Mouse (Mus musculus): Measurements from ENCODE around the gene Arhgap24.
"Not testable (repeated sequence)": the region's sequence is repeated elsewhere in the genome, so short reads cannot be mapped to it uniquely, and the experiment has no call there.

Gene Arhgap24

DNA sequence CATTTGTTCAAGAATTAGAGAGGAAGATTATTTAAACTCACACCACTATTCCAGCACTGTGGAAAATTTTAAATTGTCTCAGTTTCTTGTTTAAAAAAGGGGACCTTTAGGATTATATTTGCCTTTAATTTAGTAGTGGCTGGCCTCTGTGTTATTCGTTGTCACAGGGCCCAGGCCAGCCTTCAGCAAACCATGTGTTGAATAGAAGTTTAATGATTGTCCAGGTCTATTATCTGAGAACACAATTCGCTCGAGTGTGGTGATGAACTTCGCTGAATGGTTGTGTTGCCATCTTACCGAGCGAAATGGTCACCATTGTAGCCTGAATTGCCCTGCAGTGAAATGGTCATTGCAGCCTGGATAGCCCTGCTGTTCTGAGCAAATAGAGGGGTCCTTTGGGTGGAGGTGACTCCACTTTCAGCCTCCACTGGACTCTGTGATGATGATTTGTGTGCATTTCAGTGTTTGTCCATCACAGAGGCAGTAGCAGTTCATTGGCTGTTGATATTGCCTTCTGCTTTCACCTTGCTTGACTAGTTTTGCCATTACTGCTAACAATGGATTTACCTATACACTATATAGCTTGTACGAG lies 329.3 kb downstream of the Arhgap24 start:
- DNase-seq: no peak

DNA sequence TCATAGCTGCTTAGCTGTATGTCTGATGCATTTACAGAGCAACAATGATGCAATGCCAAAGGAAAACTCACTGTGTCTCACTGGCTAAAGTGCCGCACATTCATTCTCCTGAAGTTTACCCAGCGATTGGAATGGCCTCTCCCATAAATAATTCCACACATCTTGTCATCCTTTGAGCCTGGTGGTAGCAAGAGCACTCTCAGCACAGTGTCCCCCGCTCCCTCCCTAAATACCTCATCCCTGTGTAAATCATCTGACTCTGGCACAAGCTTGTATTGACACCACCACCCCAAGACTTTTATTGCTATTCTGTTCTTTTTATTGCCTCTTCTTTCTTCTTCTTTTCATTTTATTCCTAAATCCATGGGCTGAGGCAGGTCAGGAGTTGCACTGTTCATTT lies 332.1 kb downstream of the Arhgap24 start:
- no peak for DNase-seq

DNA sequence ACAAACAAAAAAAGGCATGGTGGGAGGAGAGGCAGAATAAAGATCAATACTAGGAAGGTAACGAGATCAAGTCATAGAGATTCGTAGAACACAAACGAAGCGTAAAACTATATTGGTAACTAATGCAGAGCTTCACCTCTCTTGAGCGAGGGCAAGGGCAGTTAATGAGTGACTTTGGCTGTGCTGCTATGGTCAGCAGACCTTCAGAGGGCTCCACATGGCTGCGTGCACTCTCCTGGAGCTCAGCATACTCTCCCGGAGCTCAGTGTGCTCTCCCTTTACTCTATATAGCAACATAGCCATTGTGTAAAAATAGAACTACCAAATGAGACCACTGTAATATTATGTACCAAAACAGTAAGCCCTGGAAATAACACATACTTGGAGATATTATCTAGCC lies 336.4 kb downstream of the Arhgap24 start:
- no peak for DNase-seq

DNA sequence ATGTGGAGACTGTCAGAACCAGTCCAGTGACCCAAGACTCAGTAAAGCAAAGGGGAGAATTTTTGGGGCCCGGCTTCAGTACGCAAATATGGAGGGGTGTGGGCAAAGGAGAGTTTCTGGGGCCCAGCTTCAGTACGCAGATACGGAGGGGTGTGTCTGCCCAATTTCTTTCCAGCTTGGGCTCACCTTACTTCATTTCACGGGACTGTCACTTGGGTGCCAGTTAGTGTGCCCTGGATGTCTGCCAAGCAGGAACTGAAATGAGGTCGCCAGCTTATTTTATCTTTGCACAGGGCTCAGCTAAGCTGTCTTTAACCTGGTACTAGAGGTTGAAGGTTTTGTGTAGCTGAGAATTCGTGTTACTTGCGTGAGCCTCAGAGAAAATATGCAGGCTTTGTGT lies 344.3 kb downstream of the Arhgap24 start:
- DNase-seq: no peak

DNA sequence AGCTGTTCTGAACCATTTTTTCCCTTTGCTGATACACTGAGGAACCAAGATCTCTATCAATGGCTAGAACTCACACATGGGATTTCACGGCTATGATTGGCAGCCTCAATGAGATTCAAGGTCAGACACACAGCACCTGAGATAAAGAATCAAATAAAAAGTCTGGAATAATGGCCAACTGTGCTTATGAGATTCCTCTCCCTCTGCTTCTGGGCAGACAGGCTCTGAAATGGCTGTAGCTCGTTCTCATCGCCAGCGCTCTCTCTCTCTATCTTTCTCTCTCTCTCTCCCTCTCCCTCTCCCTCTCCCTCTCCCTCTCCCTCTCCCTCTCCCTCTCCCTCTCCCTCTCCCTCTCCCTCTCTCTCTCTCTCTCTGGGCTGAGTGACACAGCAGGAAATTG lies 357.9 kb downstream of the Arhgap24 start:
- DNase-seq: no peak

DNA sequence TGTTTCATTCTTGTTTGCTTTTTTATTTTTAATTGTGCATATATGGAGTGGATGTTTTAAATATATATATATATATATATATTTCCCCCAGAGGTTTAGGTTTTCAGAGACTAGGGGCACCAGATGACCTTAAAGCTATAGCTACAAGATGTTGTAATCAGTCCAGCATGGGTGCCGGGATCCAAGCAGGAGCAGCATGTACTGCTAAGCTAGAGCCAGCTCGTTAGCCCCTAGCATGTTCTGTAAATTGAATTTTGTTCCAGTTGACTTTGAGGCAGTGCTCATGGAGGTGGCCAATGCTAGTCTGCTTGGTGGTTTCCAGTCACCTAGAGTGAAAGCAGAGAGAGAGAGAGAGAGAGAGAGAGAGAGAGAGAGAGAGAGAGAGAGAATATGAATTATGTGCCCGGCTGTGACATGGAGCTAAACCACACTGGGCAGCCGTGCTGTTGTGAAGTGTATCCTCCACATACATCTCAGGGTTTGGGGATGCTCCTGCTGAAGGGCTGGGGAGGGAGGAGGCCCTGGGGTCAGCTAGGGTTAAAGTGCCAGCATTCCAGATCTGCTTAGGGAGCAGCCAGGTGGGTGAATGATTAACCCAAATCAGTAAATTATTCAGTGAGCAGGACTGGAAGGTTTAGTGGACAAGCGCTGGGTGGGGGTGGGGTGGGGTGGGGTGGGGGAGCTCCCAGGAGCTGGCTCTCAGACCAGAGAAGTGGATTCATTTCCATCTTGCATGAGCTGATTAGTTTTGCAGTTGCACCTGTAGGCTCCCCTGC lies 362.9 kb downstream of the Arhgap24 start:
- DNase-seq: no peak

DNA sequence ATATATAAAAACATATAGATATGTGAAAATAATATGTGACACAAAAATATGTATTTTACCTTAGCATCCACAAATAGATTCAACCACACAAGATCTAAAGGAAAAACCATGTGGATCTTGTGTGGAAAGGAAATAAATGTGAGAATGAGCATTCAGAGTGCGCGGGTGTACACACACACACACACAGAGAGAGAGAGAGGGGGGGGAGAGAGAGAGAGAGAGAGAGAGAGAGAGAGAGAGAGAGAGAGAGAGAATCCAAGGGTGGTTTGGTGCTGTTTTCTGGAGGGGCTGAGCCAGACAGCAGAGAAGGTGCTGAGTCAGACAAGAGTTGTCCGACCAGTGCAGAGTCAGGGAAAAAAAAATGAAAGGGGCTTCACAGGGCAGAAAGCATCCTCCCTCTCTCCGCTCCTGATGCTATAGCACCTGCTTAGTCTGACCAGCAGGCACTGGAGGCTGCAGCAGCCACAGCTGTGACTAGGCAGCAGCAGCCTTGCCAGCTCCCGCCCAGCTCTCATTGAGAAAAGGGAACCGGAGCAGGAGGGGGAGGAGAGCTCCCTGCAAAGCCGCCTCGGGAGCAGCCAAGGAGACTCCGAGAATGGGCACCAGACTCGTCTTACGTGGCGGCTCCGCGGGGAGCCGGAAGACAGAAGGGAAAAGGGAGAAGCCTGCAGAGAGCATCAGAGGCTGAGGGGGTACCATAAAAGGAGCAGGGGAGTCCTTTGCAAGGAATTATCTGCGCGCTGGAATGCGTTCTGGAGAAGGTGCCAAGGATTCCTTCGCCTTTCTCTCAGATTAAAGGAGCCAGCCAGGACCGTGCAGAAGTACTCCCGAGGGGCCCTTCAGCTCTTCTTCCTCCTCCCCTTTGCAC lies 363.8 kb downstream of the Arhgap24 start:
- DNase-seq: no peak

DNA sequence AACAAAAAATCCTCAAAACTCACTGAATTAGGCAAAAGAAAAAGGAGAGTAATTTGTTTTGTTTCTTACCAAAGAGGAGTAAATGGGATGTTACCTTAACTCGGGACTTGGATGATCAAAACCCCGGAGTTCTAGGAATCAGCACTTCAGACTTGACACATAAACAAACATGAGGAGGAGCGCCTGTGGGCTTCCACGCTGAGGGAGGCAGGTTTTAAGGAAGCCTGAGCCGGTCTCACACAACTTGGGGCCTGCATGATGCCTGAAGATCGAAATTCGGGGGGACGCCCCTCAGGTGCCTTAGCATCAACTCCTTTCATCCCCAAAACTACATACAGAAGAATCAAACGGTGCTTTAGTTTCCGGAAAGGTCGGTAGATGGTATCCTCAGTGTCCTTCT lies 364.6 kb downstream of the Arhgap24 start:
- DNase-seq: no peak

DNA sequence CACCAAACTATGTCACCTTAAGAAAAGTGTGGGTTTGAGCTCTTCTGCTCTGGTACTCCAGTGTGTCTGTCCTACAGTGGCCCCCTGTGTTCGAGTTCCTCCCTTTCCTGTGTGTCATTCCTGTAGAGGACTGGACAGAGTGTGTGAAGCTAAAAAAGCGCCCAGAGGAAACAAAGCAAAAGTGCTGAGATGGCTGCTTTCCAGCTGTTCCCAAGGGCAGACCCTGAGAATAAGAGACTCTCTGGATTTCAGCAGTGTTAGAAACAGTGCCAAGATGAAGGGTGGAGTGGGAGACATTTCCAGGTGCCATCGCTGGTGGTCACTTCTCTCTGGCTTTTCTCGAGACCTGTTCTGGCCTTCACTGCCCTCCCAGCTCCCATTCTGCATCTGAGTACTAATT lies 366.7 kb downstream of the Arhgap24 start:
- DNase-seq: no peak

DNA sequence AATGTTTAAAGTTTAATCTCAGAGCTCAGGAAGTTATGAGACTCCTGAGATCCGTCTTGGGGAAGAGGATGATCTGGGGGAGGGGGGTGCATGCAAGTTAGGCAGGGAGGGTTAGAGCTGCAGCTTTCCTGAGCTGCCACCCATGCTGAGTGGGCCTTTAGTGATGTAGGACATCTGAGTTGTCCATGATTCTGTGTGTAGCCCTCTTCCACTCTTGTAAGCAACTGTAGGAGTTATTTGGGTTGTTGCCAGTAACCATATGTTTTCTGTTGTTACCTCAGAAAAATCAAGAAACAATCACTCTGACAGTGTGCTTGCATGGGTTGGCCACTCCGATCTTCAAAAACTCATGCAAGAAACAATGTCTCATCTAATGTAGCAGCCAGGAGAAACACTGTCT lies 370.6 kb downstream of the Arhgap24 start:
- no peak for DNase-seq

DNA sequence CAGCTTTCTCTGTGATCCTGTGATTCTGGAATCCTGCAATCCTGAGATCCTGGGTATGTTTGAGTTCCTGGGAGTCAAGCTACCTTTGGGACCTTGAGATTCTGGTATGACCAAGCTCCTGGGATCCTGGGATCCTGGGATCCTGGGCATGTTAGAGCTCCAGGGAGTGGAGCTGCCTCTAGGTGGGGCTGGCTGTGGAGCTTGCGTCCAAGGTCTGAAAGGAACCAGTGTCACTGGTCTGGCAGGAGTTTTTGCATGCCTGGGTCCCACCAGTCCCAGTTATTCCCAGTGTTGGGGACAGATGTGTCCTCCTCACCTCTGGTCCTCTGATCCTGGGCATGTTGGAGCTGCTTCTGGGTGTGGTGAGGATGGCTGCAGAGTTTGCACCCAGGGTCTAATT lies 372.6 kb downstream of the Arhgap24 start:
- DNase-seq: no peak

DNA sequence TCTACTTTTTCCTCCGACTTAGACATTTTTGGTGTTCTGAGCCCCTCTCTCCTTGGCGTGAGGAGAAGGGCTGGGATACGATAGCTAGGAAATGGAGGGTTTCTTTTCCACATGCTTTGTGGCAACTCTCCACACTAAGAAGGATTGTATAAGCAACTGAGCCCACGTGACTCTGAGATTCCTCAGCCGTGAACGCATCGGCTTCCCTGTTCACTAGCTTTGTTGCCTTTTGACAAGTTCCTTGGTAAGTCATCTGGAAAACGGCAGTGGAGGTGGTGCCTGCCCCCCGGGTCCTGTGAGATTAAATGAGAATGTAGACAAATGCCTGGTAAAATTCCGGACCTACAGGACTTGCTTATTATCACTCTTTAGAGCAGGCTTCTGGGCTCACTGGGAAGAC lies 374.6 kb downstream of the Arhgap24 start:
- DNase-seq: no peak

DNA sequence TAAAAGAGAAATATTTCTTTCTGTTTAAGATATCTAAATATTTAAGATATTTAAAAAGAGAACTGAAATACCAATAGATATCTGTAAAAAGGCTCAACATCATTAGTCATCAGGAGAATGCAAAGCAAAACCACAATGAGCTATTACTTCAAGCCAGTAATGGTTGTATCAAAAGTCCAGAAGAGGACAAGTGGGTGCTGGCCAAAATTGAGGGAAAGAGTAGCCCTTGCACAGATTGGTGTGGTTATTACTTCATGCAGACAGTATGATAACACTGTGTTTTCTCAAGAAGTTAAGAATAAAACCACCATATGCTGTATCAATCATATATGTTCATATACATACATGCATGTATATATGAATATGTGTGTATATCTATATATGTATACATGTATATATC lies 376.9 kb downstream of the Arhgap24 start:
- DNase-seq: no peak

DNA sequence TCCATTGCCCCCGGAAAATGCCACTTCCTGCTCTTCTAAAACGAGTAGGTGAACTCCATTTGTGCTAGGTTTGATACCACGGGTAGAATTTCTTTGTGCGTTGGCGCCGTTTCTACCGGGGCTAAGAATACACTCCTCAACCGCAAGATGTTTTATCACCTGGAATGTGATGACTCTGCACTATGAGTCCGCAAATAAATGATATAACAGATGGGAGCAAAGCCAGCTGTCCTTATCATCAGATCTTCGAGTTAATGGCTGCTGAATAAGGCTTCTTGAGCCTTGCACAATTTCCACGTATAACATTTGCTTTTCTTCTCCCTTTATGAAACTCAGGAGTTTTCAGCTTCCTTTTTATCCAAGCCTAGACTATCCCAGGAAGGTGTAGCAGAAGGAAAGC lies 378.6 kb downstream of the Arhgap24 start:
- DNase-seq: no peak

DNA sequence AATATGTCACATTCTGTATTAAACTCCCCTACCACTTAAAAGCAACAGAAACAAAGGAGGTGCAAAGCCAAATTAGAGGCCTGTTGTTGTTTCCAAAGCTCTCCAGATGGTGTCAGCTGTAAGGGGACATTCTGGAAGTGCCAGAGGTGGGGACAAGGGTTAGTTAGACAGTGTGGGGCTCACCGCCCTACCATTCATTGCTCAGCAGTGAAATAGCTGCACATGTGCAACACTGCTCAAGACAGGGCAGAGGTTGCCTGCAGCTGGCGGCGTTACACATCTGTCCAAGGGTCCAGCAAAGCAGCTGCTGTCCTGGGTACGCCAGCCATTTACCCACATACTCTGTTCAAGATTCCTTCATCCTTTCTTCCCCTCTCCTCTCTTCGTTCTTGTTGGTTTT lies 387.0 kb downstream of the Arhgap24 start:
- no peak for DNase-seq

DNA sequence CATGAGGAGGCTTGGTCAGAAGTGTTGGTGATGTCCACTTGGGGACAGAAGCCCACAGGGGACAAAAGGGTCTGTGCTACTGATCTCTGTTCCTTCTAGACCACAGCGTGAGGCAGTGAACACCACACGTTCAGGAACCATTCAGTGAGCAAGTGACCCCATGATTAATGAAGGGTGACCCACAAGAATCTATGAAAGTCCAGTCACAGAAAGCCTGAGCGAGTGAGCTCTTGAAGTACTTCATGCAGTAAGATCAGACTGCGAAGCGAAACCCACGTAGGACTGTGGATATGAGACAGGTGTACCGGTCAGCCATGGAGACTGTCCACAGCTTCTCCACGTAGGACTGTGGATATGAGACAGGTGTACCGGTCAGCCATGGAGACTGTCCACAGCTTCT lies 391.8 kb downstream of the Arhgap24 start:
- DNase-seq: not testable (repeated sequence)

DNA sequence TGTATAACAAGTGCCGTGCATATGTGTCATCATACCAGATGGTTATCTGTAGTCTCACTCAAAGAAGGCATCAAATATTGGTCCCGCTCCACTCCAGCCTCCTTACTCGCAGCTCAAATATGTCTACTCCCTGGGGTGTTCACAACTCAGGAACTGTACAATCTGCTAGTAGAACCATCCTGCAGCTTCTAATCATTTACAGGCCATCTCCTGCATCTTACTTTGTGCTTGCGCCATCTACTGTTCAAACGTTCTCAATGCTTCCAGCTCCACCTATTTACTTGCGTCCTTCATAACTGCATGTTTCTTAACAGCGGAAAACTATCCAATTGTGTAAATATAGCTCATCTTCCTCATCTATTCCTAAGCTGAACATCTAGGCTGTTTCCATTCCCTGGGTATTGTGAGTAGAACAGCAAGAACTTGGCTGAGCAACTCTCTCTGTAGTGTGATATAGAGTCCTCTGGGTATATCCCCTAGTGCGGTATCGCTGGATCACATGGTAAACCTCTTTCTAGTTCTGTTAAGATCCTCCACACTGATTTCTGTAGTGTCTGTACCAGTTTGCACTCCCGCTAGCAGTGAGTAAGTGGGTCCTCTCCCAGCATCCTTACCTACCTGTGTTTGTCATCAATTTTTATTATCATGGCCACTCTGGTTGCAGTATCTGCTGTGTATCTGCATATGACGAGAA lies 393.6 kb downstream of the Arhgap24 start:
- DNase-seq: no peak

DNA sequence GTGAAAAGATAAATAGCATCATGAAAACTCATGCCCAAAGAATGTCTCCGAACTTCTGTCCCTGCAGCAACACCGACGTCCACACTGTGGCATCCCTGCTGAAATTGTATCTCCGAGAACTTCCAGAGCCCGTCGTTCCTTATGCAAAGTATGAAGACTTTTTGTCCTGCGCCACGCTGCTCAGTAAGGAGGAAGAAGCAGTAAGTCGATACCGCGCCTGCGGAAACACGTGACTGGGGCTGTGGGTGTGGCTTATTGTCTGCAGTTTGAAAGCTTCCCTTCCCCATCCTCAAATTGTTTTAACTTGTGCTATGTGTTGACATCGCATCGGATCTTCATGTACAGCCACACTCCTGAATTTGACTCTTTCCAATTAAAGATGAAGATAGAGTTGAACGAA lies 394.4 kb downstream of the Arhgap24 start:
- DNase-seq: no peak

DNA sequence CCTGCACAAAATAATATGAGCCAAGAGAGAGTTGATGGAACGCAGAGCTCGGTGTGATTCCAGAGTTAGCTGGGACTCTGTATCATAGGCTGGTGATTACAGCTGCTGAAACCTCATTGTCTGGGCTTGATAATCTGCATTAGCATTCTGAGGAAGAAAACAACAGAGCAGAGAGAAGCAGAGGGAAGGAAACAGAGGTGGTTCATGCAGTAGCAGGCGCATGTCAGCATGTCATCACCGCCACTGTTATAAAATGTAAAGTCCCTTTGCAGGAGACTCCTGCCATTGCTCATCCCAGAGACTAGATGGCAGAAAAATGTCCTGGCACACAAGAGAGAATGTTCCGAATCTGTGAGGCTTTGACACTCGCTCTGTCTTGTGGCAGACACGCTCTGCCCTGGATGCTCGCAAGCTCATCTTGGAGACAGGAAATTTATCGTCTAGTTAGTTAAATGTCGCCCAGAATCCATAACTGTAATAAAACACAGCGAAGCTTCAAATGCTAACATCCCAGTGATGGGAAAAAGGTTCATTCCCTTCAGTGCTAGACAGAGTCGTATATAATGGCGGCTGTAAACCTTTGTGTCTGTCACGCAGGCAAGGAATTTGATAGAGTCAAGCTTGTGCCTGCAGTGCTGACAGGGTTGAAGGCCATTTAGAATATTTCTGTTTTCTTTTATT lies 407.4 kb downstream of the Arhgap24 start:
- DNase-seq: no peak

DNA sequence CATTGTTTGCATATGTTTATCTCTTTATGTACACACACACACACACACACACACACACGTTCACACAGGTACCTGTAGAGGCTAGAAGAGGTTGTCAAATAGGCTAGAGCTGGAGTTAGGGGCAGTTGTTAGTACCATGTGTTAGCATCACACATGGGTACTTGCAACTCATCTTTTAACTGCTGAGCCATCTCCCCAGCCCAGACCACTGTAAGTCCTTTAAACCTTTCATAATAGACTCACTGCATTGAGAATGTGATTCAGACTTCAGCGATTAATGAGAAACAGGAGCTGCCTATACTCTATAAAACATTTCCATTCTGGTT lies 407.9 kb downstream of the Arhgap24 start:
- no peak for DNase-seq

DNA sequence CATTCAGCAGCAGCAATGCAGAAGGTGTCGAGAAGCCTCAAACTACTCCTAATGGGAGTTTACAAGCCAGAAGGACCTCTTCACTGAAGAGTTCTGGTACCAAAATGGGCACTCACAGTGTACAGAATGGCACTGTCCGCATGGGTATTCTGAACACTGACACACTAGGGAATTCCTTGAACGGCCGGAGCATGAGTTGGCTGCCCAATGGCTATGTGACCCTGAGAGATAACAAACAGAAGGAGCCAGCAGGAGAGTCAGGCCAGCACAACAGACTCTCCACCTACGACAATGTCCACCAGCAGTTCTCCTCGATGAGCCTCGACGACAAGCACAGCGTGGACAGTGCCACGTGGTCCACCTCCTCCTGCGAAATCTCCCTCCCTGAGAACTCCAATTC lies 411.0 kb downstream of the Arhgap24 start:
- no peak for DNase-seq

DNA sequence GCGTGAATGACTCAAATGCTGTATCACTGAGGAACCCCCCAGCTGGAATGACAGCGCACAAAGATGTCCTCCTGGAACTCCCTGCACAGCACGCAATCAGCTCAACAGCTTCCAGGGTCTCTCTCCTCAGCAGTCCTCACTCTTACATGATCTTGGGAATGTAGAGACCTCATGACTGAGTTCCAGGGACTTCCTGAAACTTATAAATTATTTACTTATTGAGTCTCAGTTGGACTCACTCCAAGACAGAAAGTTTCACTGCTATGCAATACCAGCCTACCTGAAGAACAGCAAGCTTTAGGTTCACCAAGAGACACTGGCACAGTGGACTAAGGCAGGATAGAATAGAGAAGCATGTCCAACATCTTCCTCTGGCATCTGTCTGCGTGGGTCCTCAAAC lies 417.1 kb downstream of the Arhgap24 start:
- no peak for DNase-seq

DNA sequence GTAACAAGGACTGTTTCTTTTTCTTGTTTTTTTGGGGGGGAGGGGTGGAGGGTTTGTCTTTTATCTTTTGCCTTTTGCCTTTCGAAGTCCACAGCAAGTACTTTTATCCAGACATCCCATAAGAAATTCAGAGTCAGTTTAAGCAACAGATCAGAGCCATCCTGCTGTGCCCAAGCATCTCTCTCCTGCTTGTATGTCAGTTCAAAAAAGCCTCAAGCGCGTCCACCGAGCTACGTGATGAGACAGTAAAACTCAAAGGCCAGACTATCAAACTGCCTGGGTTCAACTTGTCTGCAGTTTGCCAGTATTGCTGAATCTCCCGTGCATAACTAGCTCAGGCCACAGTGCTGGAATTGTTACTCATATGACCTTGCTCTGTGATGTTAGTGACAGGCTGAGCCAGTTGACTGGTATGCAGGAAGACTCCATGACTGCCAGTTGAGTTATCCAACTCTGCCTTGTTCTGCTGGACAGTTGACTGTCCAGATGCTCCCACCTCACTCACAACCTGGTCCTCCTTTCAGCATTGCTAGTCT lies 418.6 kb downstream of the Arhgap24 start:
- no peak for DNase-seq
